Mouse (Mus musculus) activated CD4-positive, CD25-positive, alpha-beta regulatory T cell, adult 4 months (primary cell): Measurements from ENCODE around the gene Vtcn1. TPM values are rescaled to one million over a fixed set of nuclear protein-coding genes. Genes with fewer than 3 reads are reported as not detected.

ENCODE experiments used
- ATAC-seq: one replicate; pipeline ENCODE4 v1.8.0; 2017
- polyA plus RNA-seq, 2 experiments: library from polyadenylated mRNA; unstranded; fragments of 100-300 nt; shearing (Covaris generic); gene quantifications; one replicate each; pipeline ENCODE4 v1.2.1; 2017

The Vtcn1 gene
- polyA plus RNA-seq, 2 experiments from 2014 or later = not detected

DNA sequence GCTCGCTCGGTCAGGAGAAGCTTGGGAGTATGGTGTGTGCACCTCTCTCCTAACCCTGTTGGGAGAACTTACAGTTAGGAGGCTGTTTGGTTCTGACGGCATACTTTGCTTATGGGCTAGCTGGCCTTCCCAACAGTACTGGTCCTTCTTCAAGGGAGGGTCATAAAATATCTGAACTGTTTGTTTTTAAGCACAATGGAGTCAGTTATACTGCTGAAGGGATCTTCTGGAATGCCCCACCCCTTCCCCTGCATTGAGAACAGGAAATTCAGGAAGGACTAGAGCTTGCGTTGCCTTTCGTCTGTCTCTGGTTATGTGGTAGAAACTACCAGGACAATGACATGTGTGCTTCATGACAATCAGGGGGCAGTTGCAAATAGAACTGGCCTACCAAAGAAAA lies 31.9 kb downstream of the Vtcn1 start:
- no peak for ATAC-seq

- ATAC-seq = no peak
Measured at GRCm38 (mm10) chr3:100858334-100859002, 33.2 kb downstream of the Vtcn1 start.

- ATAC-seq = no peak
Measured at GRCm38 (mm10) chr3:100861307-100862303, 36.3 kb downstream of the Vtcn1 start.

DNA sequence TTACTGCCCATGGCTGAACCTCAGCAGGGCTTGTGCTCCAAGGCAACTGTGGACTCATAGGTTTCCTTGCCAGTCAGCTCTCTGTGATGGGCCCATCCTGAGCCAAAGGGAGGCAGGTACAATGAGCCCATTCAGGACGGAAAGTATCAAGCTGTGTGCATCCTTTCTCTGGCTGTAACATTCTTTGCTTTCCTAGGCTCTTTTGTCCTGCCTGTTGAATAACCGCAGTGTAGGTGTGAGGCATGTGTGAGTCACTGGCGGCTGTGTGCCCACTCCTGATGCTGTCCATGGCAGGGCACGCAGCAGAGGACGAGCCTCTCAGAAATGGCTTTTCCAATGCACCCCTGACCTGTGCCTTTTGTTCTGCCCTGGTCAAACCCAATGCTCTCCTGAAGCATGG lies 41.7 kb downstream of the Vtcn1 start:
- ATAC-seq = no peak

- ATAC-seq = no peak
Measured at GRCm38 (mm10) chr3:100877057-100877456, 51.8 kb downstream of the Vtcn1 start.

DNA sequence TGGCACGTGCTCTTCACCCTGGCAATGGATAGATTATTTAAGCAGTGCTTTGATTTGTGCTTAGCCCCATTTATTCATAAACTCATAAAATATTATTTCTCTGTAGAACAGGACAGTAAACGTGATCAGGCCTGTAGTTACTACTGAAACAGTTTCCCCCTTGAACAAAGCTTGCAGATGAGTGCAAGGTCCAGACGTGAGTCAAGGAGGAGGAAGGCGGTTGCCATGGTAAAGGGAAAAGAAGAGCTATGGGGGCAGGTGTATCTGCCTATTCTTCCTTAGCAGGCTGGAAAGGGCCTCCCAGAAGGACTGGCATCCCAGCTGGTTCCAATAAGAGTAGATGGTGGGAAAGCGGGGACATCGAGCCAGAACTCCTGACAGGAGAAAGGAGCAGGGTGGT lies 56.1 kb downstream of the Vtcn1 start:
- no peak for ATAC-seq

- ATAC-seq = no peak
Measured at GRCm38 (mm10) chr3:100881843-100882634, 56.8 kb downstream of the Vtcn1 start.

DNA sequence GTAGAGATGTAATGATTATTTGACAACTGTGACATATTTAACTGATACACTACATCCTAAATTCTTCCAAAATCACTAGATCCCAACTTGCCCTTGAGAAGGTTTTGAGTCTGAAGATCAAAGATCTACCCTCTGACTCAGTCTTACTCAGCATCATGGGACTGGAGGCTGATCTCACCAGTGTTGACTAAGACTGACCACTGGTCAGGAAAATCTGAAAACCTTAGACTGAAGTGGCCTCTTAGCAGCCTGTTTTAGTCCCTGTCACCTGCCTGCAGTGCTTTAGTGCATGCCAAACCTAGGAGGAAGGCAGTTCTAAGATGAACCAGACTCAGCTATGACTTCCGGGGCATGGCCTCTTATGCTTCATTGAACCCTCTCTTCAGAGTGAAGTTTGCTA lies 64.0 kb downstream of the Vtcn1 start:
- no peak for ATAC-seq

DNA sequence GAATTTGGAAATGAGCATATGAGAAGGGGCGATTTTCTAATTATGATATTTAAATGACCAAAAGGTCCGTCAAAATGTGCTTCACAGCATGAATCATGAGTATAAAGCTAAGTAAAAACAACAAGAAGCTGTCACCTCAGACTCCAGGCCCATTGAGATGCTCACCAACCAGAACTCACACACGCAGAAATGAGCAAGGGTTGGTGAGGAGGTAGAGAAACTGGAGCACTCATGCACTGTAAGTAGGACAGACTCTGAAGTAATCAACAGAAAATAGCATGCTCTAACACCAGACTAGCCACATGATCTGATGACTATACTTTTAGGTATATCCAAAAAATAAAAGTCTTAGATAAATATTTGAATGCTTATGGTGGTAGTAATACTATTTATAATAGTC lies 65.1 kb downstream of the Vtcn1 start:
- ATAC-seq = no peak

DNA sequence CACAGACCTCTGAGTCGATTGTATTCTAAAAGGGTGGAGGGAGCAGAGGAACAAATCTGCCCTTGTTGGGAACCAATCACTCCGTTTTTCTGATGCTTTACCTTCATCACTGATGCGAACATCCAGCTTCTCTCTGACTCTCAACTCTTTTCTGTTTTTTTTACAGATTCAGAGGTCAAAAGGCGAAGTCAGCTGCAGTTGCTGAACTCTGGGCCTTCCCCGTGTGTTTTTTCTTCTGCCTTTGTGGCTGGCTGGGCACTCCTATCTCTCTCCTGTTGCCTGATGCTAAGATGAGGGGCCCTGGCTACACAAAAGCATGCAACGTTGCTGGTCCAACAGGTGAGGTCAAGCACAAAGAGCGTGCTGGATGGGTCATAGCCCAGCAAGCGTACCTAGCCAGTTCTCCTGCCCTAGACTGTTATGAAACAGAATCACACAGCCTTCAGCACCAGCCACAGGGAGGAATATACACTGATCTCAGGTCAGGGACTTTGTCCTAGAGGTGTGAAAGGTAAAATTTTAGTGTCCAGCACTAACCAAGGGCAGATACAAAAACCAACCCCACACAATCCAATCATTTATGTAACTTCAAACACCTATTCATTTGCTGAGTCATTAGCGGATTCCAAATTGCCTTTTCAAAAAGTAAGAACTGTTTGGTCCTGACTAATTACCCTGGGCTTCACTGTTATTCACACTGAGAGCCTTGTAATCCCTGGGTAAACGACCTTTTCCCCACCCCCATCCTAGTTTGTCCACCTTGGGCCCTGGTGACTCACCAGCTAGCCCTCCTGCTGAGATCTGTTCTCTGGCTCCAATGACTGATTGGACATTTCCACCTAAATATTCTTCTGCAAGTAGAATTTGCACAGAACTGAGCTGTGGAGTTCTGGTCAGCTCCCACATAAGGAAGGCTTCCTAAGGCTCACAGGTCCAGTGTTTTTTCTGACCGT lies 67.4 kb downstream of the Vtcn1 start:
- ATAC-seq = no peak

GRCm38 (mm10) chr3:100895500-100895899 lies 70.2 kb downstream of the Vtcn1 start:
- no peak for ATAC-seq

- no peak for ATAC-seq
Measured at GRCm38 (mm10) chr3:100906128-100906527, 80.9 kb downstream of the Vtcn1 start.

- ATAC-seq = no peak
Measured at GRCm38 (mm10) chr3:100906916-100907315, 81.7 kb downstream of the Vtcn1 start.

DNA sequence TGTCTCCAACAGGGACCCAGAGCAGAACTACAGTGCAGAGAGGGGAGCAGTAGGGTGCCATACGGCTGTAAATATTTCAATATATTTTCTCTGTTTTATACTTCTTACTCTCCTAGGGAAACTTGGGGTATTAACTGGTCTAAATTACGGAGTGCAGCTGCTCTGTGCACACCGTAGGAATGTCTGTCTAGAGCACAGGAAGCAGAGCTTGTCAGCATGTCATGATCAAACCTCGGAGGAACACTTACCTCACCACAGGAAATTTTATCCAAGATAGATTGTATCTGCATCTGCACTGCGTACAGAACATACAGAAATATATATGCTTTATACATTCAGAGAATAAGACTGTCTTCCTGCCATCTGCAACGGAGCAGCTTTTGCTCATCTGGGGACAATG lies 83.3 kb downstream of the Vtcn1 start:
- no peak for ATAC-seq

DNA sequence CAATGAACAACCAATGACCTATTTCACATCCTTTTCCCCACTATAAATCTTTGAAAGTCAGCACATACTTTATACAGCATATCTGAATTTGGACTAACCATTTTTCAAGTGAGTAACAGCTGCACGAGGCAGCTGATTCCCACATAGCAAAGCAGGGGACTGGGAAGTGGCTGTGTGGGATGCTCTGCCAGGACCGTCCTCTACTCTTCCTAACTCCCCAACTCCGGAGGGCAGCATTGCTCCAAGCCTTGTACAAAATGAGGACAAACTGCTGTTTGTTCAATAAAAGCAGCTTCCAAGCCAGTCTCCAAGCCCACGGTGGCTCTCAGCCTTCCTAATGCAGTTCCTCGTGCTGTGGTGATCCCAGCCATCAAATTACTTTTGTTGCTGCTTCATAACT lies 85.4 kb downstream of the Vtcn1 start:
- no peak for ATAC-seq

- no peak for ATAC-seq
Measured at GRCm38 (mm10) chr3:100911026-100911425, 85.8 kb downstream of the Vtcn1 start.

GRCm38 (mm10) chr3:100911498-100912213 lies 86.4 kb downstream of the Vtcn1 start:
- ATAC-seq = no peak

DNA sequence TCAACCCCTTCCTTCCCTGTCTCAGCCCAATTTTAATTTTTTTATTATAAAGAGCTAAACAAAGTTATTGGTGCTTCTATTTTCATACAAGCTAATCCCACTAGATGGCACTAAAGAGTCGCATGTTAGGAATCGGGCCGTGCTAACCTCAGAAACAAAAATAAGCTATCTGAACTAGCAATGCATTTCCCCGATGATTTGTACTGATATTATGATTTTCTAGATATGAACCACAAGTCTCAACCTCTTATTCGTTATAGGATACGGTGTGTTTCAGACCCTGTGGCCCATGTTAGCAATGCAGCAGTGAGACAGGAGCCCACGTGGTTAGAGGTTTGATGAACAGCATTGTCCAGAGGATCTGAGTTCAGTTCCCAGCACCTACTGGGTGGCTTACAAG lies 91.6 kb downstream of the Vtcn1 start:
- ATAC-seq = peak; percentile 62

DNA sequence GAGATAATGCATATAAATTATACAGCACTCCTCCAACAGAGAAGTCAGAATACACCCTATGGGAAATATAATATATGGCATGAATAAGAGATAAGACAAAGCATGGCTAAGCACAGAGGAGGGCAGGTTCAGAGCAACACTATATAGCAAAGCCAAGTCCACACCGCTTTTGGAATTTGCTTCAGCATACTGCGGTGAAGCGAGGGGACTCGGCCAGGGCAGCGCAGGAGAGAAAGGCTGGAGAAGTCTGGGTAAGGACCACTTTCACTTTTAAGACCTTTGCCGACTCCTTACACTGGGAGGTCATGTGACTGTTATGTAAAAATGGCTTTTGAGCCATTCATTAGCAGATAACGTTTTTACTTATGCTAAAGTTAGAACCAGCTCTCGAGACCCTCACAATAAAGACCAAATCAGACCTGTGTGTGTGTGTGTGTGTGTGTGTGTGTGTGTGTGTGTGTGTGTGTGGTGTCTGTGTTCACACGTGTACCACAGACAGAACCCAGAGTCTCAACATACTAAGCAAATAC lies 95.4 kb downstream of the Vtcn1 start:
- ATAC-seq = no peak

DNA sequence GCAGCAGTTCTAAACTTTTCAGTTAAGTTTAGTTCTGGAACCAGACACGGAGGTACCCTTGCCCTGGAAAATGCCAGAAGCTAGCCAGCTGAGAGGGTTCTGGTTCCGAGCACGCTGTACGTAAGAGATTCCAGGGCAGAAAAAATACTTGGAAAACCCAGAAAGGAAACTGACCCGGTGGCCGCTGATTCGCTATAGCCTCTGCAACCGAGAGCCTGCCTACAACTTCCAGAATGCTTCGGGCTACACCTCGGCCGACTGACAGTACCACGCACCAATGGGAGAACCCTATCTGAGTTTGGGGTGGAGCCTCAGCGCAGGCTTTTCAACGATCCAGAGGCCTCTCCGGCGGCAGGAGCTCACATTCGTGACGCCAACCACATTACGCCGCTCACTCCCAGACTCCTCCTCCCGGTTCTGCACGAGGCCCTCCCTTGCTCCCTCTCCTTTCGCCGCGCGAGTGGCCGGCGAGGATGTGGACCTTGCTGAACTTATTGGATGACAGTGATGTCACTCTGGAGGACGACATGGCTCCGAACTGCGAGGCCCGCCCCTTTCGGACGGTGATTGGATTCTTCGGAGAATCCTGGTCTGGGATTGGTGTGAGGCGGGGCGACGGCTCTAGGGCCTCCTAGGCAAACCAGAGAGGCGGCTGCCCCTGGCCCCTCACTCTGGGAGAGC lies 96.7 kb downstream of the Vtcn1 start, which contains the start of gene Trim45:
Gene Trim45 (plus strand): TSS at position 378 of the 681 bp plus-strand sequence.
- peak; percentile 94 for ATAC-seq
